Mouse (Mus musculus) brain, embryonic 14.5 days (tissue): Measurements from ENCODE around the gene Hist1h1t.

Experiments used
- CTCF ChIP-seq: fragments of 200-500 bp; IDR thresholded peaks from 2 replicates; pipeline ENCODE4 v1.5.1; 2012; ENCODE audit warnings: inconsistent platforms, mild to moderate bottlenecking, moderate library complexity, borderline replicate concordance; ENCODE audit not compliant: insufficient read depth, insufficient read length; ENCODE audit errors: extremely low read depth
- POLR2A ChIP-seq: fragments of 200-500 bp; IDR thresholded peaks from 2 replicates; pipeline ENCODE4 v1.6.1; 2012; ENCODE audit warnings: mild to moderate bottlenecking, inconsistent platforms, borderline replicate concordance; ENCODE audit not compliant: poor library complexity, insufficient read depth, insufficient read length, severe bottlenecking; ENCODE audit errors: extremely low read depth

DNA sequence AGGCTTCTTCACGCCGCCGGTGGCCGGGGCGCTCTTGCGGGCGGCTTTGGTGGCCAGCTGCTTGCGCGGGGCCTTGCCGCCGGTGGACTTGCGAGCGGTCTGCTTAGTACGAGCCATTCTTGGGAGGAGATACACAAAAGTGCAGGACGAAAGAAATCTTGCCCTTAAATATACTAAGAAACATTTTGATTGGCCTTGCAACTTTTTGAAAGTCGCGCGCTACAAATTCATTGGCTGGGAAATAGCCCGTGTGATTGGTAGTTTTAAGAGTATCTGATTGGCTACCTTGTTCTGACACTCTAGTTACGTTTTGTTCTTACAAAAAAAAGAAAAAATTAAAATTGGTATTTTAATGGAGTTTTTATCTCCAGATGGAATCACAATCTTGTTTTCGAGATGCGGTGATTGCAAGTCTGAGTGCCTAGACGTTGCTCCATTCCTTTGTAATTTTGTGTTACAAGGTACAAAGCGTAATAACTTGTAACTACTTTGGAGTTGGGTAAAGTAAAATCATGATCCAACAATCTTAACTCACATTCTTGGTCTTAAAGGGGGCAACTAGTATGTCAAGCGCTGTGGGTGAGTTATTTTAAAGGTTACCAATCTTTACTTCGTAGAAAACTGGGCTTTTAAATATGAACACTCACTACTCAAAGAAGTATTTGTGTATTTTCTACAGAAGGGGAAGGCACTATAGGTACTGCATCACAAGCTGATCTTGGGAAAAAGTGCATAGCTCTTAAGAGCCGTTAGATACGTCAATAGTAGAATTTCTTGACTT lies 50.0 kb downstream of the Hist1h1t start, which contains the start of gene Hist1h3c:
- no peak for TF ChIP-seq CTCF
- TF ChIP-seq POLR2A, result no peak; the same call in 1 of the 2 replicates
